Mouse (Mus musculus) left cerebral cortex, postnatal 14 days (tissue): ENCODE results near the gene Myo1c. TPM values are rescaled to one million over a fixed set of nuclear protein-coding genes. Genes with fewer than 3 reads are reported as not detected.
"Not testable (repeated sequence)": the region's sequence is repeated elsewhere in the genome, so short reads cannot be mapped to it uniquely, and the experiment has no call there.

ENCODE experiments used
- DNase-seq, 2 experiments: peaks; one replicate each; pipeline ENCODE4 v3.0.0; 2021 to 2022; ENCODE audit warnings: low spot score in 2 of 2, mixed read lengths in 1 of 2
- intact Hi-C: fragments of 180-260 bp; cut with DNase I; formaldehyde crosslinking; loops from one replicate; pipeline ENCODE4 v1.15.1; 2025
- total RNA-seq, 2 experiments: library from RNA; stranded (reverse); gene quantifications; 2 replicates each; pipeline ENCODE4 v1.2.3; 2021

Myo1c gene
- total RNA-seq, 2 experiments from 2014 or later = 20.5 to 21.7 TPM

- intact Hi-C loops = no loop called here
- no peak for DNase-seq
Measured at GRCm38 (mm10) chr11:75691047-75691446, 40.7 kb downstream of the Myo1c start.

GRCm38 (mm10) chr11:75693570-75693969, 43.3 kb downstream of the Myo1c start:
- DNase-seq = no peak
- intact Hi-C loops = no loop called here

GRCm38 (mm10) chr11:75697464-75697863, 47.2 kb downstream of the Myo1c start:
- intact Hi-C loops, DNase-seq: not testable (repeated sequence)

- no peak for DNase-seq
- intact Hi-C loops = no loop called here
Measured at GRCm38 (mm10) chr11:75700557-75700956, 50.3 kb downstream of the Myo1c start.

GRCm38 (mm10) chr11:75702761-75703160, 52.5 kb downstream of the Myo1c start:
- intact Hi-C loops = no loop called here
- DNase-seq = no peak

- no peak for DNase-seq
- intact Hi-C loops = no loop called here
Measured at GRCm38 (mm10) chr11:75703748-75704147, 53.4 kb downstream of the Myo1c start.

- intact Hi-C loops = no loop called here
- peak in 1 of 2 experiments; percentile 35 for DNase-seq
Measured at GRCm38 (mm10) chr11:75713949-75714348, 63.6 kb downstream of the Myo1c start.

- intact Hi-C loops = no loop called here
Measured at GRCm38 (mm10) chr11:75715556-75715955, 65.3 kb downstream of the Myo1c start.

GRCm38 (mm10) chr11:75716661-75717325, 66.5 kb downstream of the Myo1c start:
- DNase-seq = no peak
- intact Hi-C loops = no loop called here

More at GRCm38 (mm10) chr11:75715556-75715955, 65.3 kb downstream of the Myo1c start:
- no peak for DNase-seq

GRCm38 (mm10) chr11:75722339-75722738, 72.0 kb downstream of the Myo1c start:
- no peak for DNase-seq
- intact Hi-C loops = no loop called here

Other genes with a start within 250 kb of the Myo1c start
- gene Serpinf1, start 227.8 kb upstream of the Myo1c start, total RNA-seq = 10 to 100 TPM; 16.4 to 17.5 TPM
- not detected for gene Serpinf2, start 210.9 kb upstream of the Myo1c start, total RNA-seq
- gene Wdr81, start 195.8 kb upstream of the Myo1c start, total RNA-seq = 10 to 100 TPM; 20.0 to 20.7 TPM
- gene Tlcd2, start 188.8 kb upstream of the Myo1c start, total RNA-seq = under 1 TPM; 0.33 to 0.95 TPM
- 100 to 1,000 TPM; 115 to 116 TPM for gene Prpf8, start 163.7 kb upstream of the Myo1c start, total RNA-seq
- 1 to 10 TPM; 2.0 to 2.5 TPM for gene Rilp, start 140.4 kb upstream of the Myo1c start, total RNA-seq
- gene Scarf1, start 137.0 kb upstream of the Myo1c start, total RNA-seq = 1 to 10 TPM; 3.0 to 3.3 TPM
- 10 to 100 TPM; 53.0 to 61.5 TPM for gene Slc43a2, start 118.8 kb upstream of the Myo1c start, total RNA-seq
- 100 to 1,000 TPM; 336 to 338 TPM for gene Pitpna, start 62.4 kb upstream of the Myo1c start, total RNA-seq
- gene Inpp5k, start 19.5 kb upstream of the Myo1c start, total RNA-seq = 10 to 100 TPM; 43.2 to 44.4 TPM
- 100 to 1,000 TPM; 119 to 132 TPM for gene Crk, start 28.8 kb downstream of the Myo1c start, total RNA-seq
- 1,000 to 10,000 TPM; 1,280 to 1,321 TPM for gene Ywhae, start 82.4 kb downstream of the Myo1c start, total RNA-seq
- gene Doc2b, start 145.5 kb downstream of the Myo1c start, total RNA-seq = 10 to 100 TPM; 25.0 to 34.4 TPM